Mouse (Mus musculus) MEL (cell line): ENCODE data around the gene Mtmr1. TPM values are rescaled to one million over a fixed set of nuclear protein-coding genes. Genes with fewer than 3 reads are reported as not detected.
A peak's percentile ranks its signal among the peaks of the same experiment; 100 is the strongest.

Source experiments
- DNase-seq: peaks from one replicate; pipeline ENCODE4 v3.0.0; 2011; ENCODE audit warnings: low read depth, low spot score
- H3K27ac ChIP-seq: 2 replicates; pipeline ENCODE4 v1.5.1; 2012; ENCODE audit warnings: low read depth, mild to moderate bottlenecking, control low read depth, low read length, moderate library complexity; ENCODE audit not compliant: control insufficient read depth
- H3K27me3 ChIP-seq, 2 experiments: fragments of 150-350 bp in 1 of 2; sonication (generic) in 1 of 2; 2 replicates each; pipeline ENCODE4 v1.6.1; 2012; ENCODE audit warnings: low read length in 2 of 2, mild to moderate bottlenecking in 2 of 2, improper control_type of control experiment in 1 of 2, moderate library complexity in 1 of 2; ENCODE audit not compliant: insufficient read depth in 2 of 2, control insufficient read depth in 1 of 2
- H3K36me3 ChIP-seq, 2 experiments: 2 replicates each; pipeline ENCODE4 v1.6.1; 2012 to 2014; ENCODE audit warnings: low read length in 2 of 2, improper control_type of control experiment in 1 of 2, inconsistent platforms in 1 of 2, mild to moderate bottlenecking in 1 of 2; ENCODE audit not compliant: insufficient read depth in 2 of 2, control insufficient read depth in 1 of 2
- H3K4me1 ChIP-seq, 2 experiments: fragments of 150-350 bp in 1 of 2; sonication (generic) in 1 of 2; 2 replicates each; pipeline ENCODE4 v1.6.1; 2012; ENCODE audit warnings: low read length in 2 of 2, improper control_type of control experiment in 1 of 2, mild to moderate bottlenecking in 1 of 2; ENCODE audit not compliant: insufficient read depth in 2 of 2, control insufficient read depth in 1 of 2
- H3K4me3 ChIP-seq, 2 experiments: fragments of 150-350 bp in 1 of 2; sonication (generic) in 1 of 2; 2 replicates each; pipeline ENCODE4 v1.5.1; 2012; ENCODE audit warnings: low read depth in 2 of 2, low read length in 2 of 2, mild to moderate bottlenecking in 2 of 2, moderate library complexity in 2 of 2, control low read depth in 1 of 2, improper control_type of control experiment in 1 of 2; ENCODE audit not compliant: control insufficient read depth in 1 of 2, insufficient read depth in 1 of 2
- H3K79me2 ChIP-seq: 2 replicates; pipeline ENCODE4 v1.6.1; 2012; ENCODE audit warnings: mild to moderate bottlenecking, low read length, moderate library complexity; ENCODE audit not compliant: control insufficient read depth, poor library complexity, insufficient read depth
- H3K9ac ChIP-seq: 2 replicates; pipeline ENCODE4 v1.6.1; 2012; ENCODE audit warnings: low read depth, mild to moderate bottlenecking, control low read depth, low read length, moderate library complexity; ENCODE audit not compliant: control insufficient read depth, poor library complexity, severe bottlenecking
- H3K9me3 ChIP-seq: fragments of 150-350 bp; sonication (generic); replicated peaks from 2 replicates; pipeline ENCODE4 v1.6.1; 2012; ENCODE audit warnings: mild to moderate bottlenecking, low read length, improper control_type of control experiment, moderate library complexity; ENCODE audit not compliant: insufficient read depth
- BHLHE40 ChIP-seq: IDR thresholded peaks from 2 replicates; pipeline ENCODE4 v1.6.1; 2012; ENCODE audit warnings: low read depth, mild to moderate bottlenecking, inconsistent platforms, low read length, improper control_type of control experiment, borderline replicate concordance
- CHD1 ChIP-seq: IDR thresholded peaks from 2 replicates; pipeline ENCODE4 v1.6.1; 2012; ENCODE audit warnings: low read depth, mild to moderate bottlenecking, inconsistent platforms, low read length, improper control_type of control experiment
- CHD2 ChIP-seq: IDR thresholded peaks from 2 replicates; pipeline ENCODE4 v1.6.1; 2011; ENCODE audit warnings: low read length, improper control_type of control experiment
- CTCF ChIP-seq, 3 experiments: IDR thresholded peaks in 2 of 3; conservative IDR thresholded peaks in 1 of 3; 2 replicates each; pipeline ENCODE4 v1.5.1; 2011 to 2012; ENCODE audit warnings: low read length in 3 of 3, low read depth in 2 of 3, mild to moderate bottlenecking in 2 of 3, improper control_type of control experiment in 1 of 3, inconsistent platforms in 1 of 3, mixed read lengths in 1 of 3, moderate library complexity in 1 of 3; ENCODE audit not compliant: control insufficient read depth in 1 of 3, insufficient read depth in 1 of 3, poor library complexity in 1 of 3, severe bottlenecking in 1 of 3
- ELF1 ChIP-seq: IDR thresholded peaks from 2 replicates; pipeline ENCODE4 v1.6.1; 2014; ENCODE audit warnings: low read depth, mild to moderate bottlenecking, inconsistent platforms, low read length, improper control_type of control experiment, moderate library complexity
- EP300 ChIP-seq, 2 experiments: IDR thresholded peaks; 2 replicates each; pipeline ENCODE4 v1.6.1; 2011; ENCODE audit warnings: improper control_type of control experiment in 2 of 2, low read length in 2 of 2, low read depth in 1 of 2, mild to moderate bottlenecking in 1 of 2
- JUND ChIP-seq: IDR thresholded peaks from 2 replicates; pipeline ENCODE4 v1.6.1; 2011; ENCODE audit warnings: low read depth, mild to moderate bottlenecking, improper control_type of control experiment, low read length
- KAT2A ChIP-seq: conservative IDR thresholded peaks from 2 replicates; pipeline ENCODE4 v1.6.1; 2012; ENCODE audit warnings: low read depth, low read length, improper control_type of control experiment, inconsistent platforms
- MAFK ChIP-seq: IDR thresholded peaks from 2 replicates; pipeline ENCODE4 v1.6.1; 2011; ENCODE audit warnings: low read depth, mild to moderate bottlenecking, low read length, improper control_type of control experiment, borderline replicate concordance
- MAX ChIP-seq: IDR thresholded peaks from 2 replicates; pipeline ENCODE4 v1.6.1; 2011; ENCODE audit warnings: low read length, improper control_type of control experiment
- MAZ ChIP-seq: IDR thresholded peaks from 2 replicates; pipeline ENCODE4 v1.6.1; 2012; ENCODE audit warnings: low read depth, mild to moderate bottlenecking, inconsistent platforms, low read length, improper control_type of control experiment
- MEF2A ChIP-seq: IDR thresholded peaks from 2 replicates; pipeline ENCODE4 v1.6.1; 2014; ENCODE audit warnings: low read depth, mild to moderate bottlenecking, inconsistent platforms, low read length, improper control_type of control experiment; ENCODE audit not compliant: poor library complexity, insufficient replicate concordance, severe bottlenecking; ENCODE audit errors: extremely low read depth
- MXI1 ChIP-seq: IDR thresholded peaks from 2 replicates; pipeline ENCODE4 v1.6.1; 2011; ENCODE audit warnings: mild to moderate bottlenecking, low read depth, low read length, improper control_type of control experiment
- MYB ChIP-seq: IDR thresholded peaks from 2 replicates; pipeline ENCODE4 v1.6.1; 2011; ENCODE audit warnings: mild to moderate bottlenecking, low read depth, low read length, improper control_type of control experiment
- MYC ChIP-seq: IDR thresholded peaks from 2 replicates; pipeline ENCODE4 v1.6.1; 2011; ENCODE audit warnings: low read depth, mild to moderate bottlenecking, low read length, improper control_type of control experiment, moderate library complexity
- NELFE ChIP-seq: IDR thresholded peaks from 2 replicates; pipeline ENCODE4 v1.6.1; 2011; ENCODE audit warnings: low read depth, low read length, improper control_type of control experiment
- POLR2A ChIP-seq, 2 experiments: IDR thresholded peaks; 2 replicates each; pipeline ENCODE4 v1.6.1; 2011 to 2012; ENCODE audit warnings: low read length in 2 of 2, mild to moderate bottlenecking in 2 of 2, control low read depth in 1 of 2, improper control_type of control experiment in 1 of 2, low read depth in 1 of 2, moderate library complexity in 1 of 2; ENCODE audit not compliant: control insufficient read depth in 1 of 2, insufficient read depth in 1 of 2, poor library complexity in 1 of 2
- POLR2AphosphoS2 ChIP-seq: IDR thresholded peaks from 2 replicates; pipeline ENCODE4 v1.6.1; 2011; ENCODE audit warnings: low read length, improper control_type of control experiment
- POLR2AphosphoS5 ChIP-seq: IDR thresholded peaks from 2 replicates; pipeline ENCODE4 v1.6.1; 2012; ENCODE audit warnings: low read depth, borderline replicate concordance, mild to moderate bottlenecking, inconsistent platforms, low read length, moderate library complexity, mixed read lengths
- SIN3A ChIP-seq: IDR thresholded peaks from 2 replicates; pipeline ENCODE4 v1.6.1; 2012; ENCODE audit warnings: low read length, improper control_type of control experiment, inconsistent platforms
- TAL1 ChIP-seq: IDR thresholded peaks from 2 replicates; pipeline ENCODE4 v1.6.1; 2012; ENCODE audit warnings: mild to moderate bottlenecking, inconsistent platforms, low read length, moderate library complexity, mixed read lengths
- TCF12 ChIP-seq: IDR thresholded peaks from 2 replicates; pipeline ENCODE4 v1.6.1; 2014; ENCODE audit warnings: low read depth, mild to moderate bottlenecking, inconsistent platforms, low read length, improper control_type of control experiment, moderate library complexity
- USF1 ChIP-seq: IDR thresholded peaks from 2 replicates; pipeline ENCODE4 v1.6.1; 2014; ENCODE audit warnings: low read depth, mild to moderate bottlenecking, inconsistent platforms, low read length, improper control_type of control experiment, moderate library complexity
- ZC3H11A ChIP-seq: IDR thresholded peaks from 2 replicates; pipeline ENCODE4 v1.6.1; 2012; ENCODE audit warnings: low read depth, mild to moderate bottlenecking, inconsistent platforms, low read length, improper control_type of control experiment
- ZKSCAN1 ChIP-seq: IDR thresholded peaks from 2 replicates; pipeline ENCODE4 v1.6.1; 2012; ENCODE audit warnings: low read depth, mild to moderate bottlenecking, inconsistent platforms, low read length, improper control_type of control experiment, moderate library complexity
- ZNF384 ChIP-seq: IDR thresholded peaks from 2 replicates; pipeline ENCODE4 v1.6.1; 2012; ENCODE audit warnings: low read depth, mild to moderate bottlenecking, inconsistent platforms, low read length, improper control_type of control experiment
- polyA plus RNA-seq, 2 experiments: library from polyadenylated mRNA; stranded (reverse) in 1 of 2; unstranded in 1 of 2; fragments of >175 nt in 1 of 2; fragments of >200 nt in 1 of 2; gene quantifications; 2 replicates each; pipeline versions ENCODE4 v1.2.1 to v1.2.4; 2012; ENCODE audit warnings: low replicate concordance in 2 of 2, low read depth in 1 of 2; ENCODE audit not compliant: insufficient read length in 2 of 2, insufficient read depth in 1 of 2, missing spikeins in 1 of 2
- total RNA-seq: library from RNA; depleted of rRNA; stranded (reverse); fragments of 300-350 nt; gene quantifications from 2 replicates; pipeline ENCODE4 v1.2.3, GENCODE M21; 2012

The Mtmr1 gene
- total and polyA plus RNA-seq, 3 experiments: 14.8 to 19.4 TPM; not detected in 1

DNA sequence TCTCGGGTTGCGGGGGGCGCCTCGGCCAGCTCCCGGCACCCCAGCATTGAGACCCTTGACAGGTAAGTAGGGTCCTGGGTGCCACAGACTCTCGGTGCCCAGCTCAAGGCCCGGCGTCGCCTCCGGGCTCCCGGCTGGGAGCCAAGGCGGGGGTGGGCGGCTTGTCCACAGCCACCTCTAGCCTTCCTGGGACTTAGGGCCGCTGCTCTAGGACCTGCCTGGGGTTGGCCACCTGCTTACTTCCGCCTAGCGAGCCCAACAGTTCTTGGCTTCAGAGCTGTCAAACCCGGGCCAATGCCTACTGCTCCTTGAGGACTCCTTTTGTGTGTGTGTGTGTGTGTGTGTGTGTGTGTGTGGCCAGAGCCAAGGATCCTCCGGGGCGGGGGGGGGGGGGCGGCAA, 451 bp downstream of the Mtmr1 start:
- DNase-seq: peak; percentile 47
- Histone ChIP-seq H3K79me2 (peaks cover 3% of the 10 kb centered on the region; the same call in 1 of the 2 replicates), H3K9ac (peak overlapping the region; percentile 82), H3K27me3 (no peaks in the 10 kb centered on the region), H3K36me3 (peaks cover 0 to 8% of the 10 kb centered on the region in 2 experiments; a peak in 2 of 4 replicates), H3K27ac (peak overlapping the region; percentile 19), H3K4me1 (peaks cover 5 to 8% of the 10 kb centered on the region in 2 experiments; a peak in 3 of 4 replicates), H3K4me3 (peak overlapping the region; percentile 79 to 88; a peak in 3 of 4 replicates), H3K9me3 (no peaks in the 10 kb centered on the region)
- TF ChIP-seq CTCF (IDR thresholded peaks at IDR 0.05 in 2 of 3, conservative IDR thresholded peaks at IDR 0.05 in 1 of 3; ENCODE audit: control insufficient read depth in 1 of 3, insufficient read depth in 1 of 3, low read depth in 2 of 3, low read length in 3 of 3, poor library complexity in 1 of 3, severe bottlenecking in 1 of 3) (no peak), MXI1 (0 out of 2 replicates have a peak, but pooled peaks have one; percentile 5), USF1 (no peak), JUND (no peak), TCF12 (no peak), ZC3H11A (no peak), ELF1 (no peak), CHD1 (no peak)

DNA sequence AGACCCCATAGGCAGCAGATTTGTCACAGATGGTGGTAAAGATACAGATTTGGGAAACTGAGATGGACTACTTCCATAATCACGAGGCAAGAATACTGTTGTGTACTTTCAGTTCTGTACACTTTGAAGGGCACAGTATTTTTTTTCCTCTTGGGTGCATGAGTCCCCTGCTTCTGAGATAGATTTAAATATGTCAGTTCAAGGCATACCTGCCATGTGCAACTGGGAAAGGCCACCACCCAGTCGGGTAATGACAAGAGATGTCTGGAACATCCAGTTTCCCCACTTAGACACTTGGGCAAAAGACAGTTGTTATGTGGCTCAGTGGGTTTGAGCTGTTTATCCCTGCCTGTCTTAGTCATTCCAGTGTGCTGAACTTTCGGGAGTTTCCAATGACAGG, 950 bp downstream of the Mtmr1 start:
- Histone ChIP-seq H3K27ac (no peak overlapping the region), H3K4me3 (peak overlapping the region; percentile 79 to 88; a peak in 3 of 4 replicates), H3K9me3 (no peaks in the 10 kb centered on the region), H3K27me3 (no peaks in the 10 kb centered on the region), H3K36me3 (peaks cover 0 to 8% of the 10 kb centered on the region in 2 experiments; a peak in 2 of 4 replicates), H3K4me1 (peaks cover 5 to 8% of the 10 kb centered on the region in 2 experiments; a peak in 3 of 4 replicates), H3K79me2 (peaks cover 3% of the 10 kb centered on the region; the same call in 1 of the 2 replicates), H3K9ac (peak overlapping the region; percentile 82; the same call in 1 of the 2 replicates)
- 0 out of 2 replicates have a peak, but pooled peaks have one; percentile 3 for TF ChIP-seq SIN3A
- no peak for TF ChIP-seq ZKSCAN1
- DNase-seq: peak; percentile 41

DNA sequence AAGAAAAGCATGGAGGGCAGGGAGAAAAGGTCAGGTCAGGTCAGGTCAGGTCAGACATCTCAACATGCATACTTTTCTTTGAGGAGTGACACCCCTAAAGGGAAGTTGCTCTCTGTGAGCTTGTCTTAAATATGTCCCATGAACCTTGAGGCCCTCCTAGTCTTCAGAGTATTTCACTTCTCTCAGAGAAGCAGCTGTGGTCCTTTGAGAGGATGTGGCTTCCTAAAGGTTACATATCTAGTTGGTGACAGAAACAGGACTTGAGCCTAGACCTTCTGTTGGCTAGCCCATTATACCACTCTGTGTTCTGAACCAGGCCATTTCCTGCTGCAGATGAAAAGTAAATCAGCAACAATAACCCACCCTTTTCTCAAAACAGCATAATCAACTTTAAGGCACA, 2.4 kb downstream of the Mtmr1 start:
- no peak overlapping the region for H3K4me3 ChIP-seq
- H3K4me1 ChIP-seq: peaks cover 5 to 8% of the 10 kb centered on the region in 2 experiments; a peak in 3 of 4 replicates
- TF ChIP-seq MXI1 (no peak), CHD2 (no peak), MYB (no peak), MAZ (no peak), SIN3A (no peak), MAFK (no peak), MAX (no peak), MYC (no peak), KAT2A (no peak), MEF2A (no peak), POLR2AphosphoS5 (no peak), ZNF384 (no peak), NELFE (no peak), POLR2A (IDR thresholded peaks at IDR 0.05; ENCODE audit: control insufficient read depth in 1 of 2, insufficient read depth in 1 of 2, low read depth in 1 of 2, low read length in 2 of 2, poor library complexity in 1 of 2) (no peak), BHLHE40 (no peak), TAL1 (no peak), EP300 (IDR thresholded peaks at IDR 0.05; ENCODE audit: low read depth in 1 of 2, low read length in 2 of 2) (no peak), JUND (no peak), POLR2AphosphoS2 (no peak)
- H3K79me2 ChIP-seq: peaks cover 3% of the 10 kb centered on the region; the same call in 1 of the 2 replicates
- no peak for DNase-seq
- no peak overlapping the region for H3K27ac ChIP-seq
- H3K9ac ChIP-seq: no peak overlapping the region
- no peaks in the 10 kb centered on the region for H3K27me3 ChIP-seq
- H3K9me3 ChIP-seq: no peaks in the 10 kb centered on the region
- H3K36me3 ChIP-seq: peaks cover 0 to 8% of the 10 kb centered on the region in 2 experiments; a peak in 2 of 4 replicates
